Mouse (Mus musculus) neural tube, embryonic 10.5 days (tissue): ENCODE measurements around the gene Slc25a4.
"Not testable (repeated sequence)": the region's sequence is repeated elsewhere in the genome, so short reads cannot be mapped to it uniquely, and the experiment has no call there.

Source experiments
- DNase-seq: peaks from one replicate; pipeline ENCODE4 v3.0.0-alpha.2; 2017; ENCODE audit warnings: low spot score; ENCODE audit errors: extremely low spot score

Gene Slc25a4

GRCm38 (mm10) chr8:46210404-46211315, at the start of gene Slc25a4:
Slc25a4 (minus strand) TSS chr8:46211284.
- DNase-seq = peak; percentile 96

DNA sequence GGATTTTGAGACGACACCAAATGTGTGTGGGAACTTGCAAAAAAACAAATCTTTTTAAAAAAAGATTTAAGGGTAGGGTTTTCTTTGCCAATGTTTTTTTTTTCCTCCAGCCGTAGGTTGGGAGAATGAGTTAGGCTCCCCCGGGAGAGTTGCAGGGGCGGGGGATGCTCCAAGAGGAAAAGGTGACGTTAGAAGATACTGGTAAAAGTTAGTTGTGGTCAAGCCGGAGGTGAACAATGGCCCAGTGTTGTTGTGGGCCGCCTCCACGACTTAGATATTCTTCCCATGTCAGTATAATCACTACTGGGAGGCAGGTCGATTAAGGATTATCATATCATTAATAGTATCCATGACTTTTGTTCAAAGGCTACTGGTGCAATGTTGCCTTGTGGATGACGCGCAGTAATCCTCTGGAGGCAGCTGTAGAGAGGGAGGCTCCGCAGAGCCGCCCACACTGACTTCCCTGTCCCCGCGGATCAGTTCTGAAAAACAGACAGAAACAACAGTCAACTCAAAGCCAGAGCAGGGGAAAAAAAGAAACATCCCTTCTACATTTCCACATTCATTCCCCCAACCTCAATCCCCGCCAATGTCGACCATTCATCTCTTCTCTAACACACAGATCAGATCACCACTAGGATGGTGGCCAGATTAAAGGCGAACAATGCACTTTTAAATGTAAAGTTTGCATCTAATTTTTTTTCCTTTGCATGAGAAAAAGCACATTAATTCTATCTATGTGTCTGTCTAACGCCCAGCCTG, 47.0 kb upstream of the Slc25a4 start:
- no peak for DNase-seq

GRCm38 (mm10) chr8:46252456-46252855, 41.4 kb upstream of the Slc25a4 start:
- no peak for DNase-seq

DNA sequence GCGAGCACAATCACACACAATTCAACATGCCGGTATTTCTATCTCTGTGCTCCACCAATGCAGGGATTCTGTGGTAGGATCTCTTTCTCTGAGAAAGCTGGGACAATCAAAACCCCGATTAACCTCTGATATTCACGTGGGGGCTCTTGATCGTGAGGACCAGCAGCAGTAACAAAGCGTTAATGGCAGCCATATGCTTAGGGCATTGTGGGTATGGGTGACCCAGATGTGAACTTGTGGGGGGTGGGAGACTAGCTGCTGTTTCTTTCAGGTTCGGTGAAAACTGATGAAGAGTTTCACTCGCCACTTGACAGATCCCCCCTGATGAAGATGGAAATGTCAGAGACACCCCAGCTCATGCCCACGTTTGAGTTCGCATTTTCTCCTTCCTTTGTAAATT, 40.5 kb upstream of the Slc25a4 start:
- DNase-seq = peak; percentile 44

GRCm38 (mm10) chr8:46246346-46246745, 35.3 kb upstream of the Slc25a4 start:
- peak; percentile 34 for DNase-seq

DNA sequence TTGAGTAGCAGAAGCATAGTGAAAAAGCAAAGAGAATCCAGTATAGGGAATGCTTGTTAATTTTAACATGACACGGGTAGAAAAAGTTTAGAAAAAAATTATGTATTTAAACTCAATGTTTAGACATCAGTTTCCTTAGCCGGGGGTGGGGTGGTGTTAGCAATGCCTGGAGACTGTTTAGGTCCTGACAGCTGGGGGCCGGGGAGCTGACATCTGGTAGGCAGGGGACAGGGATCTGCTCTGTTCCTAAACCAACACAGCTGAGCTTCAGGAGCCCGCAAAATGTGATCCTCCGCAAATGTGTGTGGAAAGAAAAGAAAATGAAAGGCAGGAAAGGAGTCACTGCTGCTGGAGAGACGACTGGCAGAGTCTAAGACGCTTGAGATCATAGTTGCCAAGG, 31.9 kb upstream of the Slc25a4 start:
- no peak for DNase-seq

- DNase-seq = peak; percentile 74
These were observed 30.7 kb upstream of the Slc25a4 start for GRCm38 (mm10) chr8:46241568-46242374.

DNA sequence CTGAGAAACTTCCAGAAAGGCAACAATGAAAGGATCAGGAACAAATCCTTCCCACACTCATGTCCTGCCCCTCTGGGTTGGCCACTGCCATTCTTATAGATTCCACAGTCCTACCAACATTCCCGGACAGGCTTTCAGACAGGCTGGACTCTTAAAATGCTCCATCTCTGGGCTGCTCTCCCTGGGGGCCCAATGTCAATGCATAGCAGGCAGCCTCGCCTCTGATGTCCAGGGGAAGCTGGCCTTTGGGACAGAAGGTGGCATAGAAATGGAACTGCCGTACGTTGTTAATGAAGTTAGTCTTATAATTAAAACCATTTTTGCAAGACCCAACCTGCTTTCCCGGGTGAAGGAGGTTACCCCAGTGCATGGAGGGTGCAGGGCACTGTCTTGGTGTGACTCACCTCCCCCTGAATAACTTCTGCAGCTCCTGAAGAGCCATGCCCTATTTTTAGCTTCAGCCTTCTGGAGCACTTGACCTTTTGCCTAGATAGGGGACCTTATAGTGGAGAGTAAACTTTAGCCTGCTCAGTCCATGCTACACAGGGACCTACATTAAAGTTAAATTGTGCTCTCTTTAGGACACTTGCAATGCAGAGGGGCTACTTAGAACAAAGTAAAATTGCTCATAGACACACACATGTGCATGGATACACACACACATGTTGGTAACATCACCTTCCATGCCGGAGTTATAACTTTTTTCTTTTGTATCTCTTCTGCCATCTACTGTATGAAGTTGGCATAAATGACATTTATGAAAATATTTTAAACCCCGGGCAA, 25.5 kb upstream of the Slc25a4 start:
- DNase-seq = no peak

DNA sequence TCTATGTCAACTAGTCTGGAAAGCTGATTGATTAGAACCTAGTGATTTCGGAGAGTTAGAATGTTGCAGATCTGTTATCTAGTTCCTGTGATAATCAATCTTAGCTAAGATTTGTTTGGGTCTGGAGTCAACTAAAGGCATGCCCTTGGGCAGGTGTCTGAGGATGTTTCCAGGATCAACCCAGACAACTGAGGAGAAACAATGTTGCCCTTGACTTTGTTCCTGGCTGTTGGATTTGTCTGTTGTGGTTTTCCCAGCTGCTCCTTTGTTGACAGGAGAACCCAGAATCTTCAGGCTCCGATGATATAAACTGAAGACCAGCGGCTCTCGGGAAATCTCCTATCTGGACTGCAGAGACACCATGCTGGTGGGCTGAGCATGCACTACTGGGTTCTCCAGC, 23.7 kb upstream of the Slc25a4 start:
- DNase-seq = no peak

DNA sequence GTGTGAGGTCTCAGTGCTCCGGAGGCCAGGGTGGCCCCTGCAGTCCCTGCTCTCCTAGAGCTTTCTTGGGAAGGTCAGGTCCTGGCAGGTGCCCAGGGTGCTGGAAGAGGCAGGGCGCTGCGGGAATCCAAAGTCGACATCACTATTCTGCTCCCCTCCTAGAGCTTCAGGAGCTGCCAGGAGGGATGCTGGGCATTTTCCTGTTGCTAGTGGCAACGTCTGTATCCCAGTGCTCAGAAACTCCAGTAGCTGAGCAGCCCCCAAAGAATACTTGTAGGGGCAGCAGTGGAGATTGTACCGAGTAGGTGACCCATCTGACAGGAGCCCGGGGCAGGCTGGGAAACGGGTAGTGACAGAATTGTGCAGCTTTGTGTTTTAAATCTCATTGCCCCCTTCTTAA, 21.7 kb upstream of the Slc25a4 start:
- DNase-seq = no peak

- DNase-seq = not testable (repeated sequence)
These were observed 20.9 kb upstream of the Slc25a4 start for GRCm38 (mm10) chr8:46231968-46232367.

DNA sequence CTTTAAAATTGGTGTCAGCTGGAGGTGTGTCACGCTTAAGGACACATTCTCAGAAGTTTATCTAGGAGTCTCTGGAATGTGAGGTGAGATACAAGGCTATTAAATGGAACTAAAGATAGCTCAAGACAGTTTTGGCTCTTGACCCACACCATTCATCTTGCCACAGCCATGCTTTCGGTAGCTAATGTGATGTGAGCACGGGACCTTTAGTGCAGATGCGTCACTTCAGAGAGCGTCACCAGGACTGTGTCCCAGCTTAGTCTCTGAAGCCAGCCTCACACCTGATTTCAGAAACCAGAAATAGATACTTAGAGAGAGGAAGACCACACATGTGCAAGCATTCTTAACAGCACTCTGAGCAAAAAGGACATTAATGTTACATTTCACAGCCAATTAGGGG, 15.5 kb upstream of the Slc25a4 start:
- no peak for DNase-seq

DNA sequence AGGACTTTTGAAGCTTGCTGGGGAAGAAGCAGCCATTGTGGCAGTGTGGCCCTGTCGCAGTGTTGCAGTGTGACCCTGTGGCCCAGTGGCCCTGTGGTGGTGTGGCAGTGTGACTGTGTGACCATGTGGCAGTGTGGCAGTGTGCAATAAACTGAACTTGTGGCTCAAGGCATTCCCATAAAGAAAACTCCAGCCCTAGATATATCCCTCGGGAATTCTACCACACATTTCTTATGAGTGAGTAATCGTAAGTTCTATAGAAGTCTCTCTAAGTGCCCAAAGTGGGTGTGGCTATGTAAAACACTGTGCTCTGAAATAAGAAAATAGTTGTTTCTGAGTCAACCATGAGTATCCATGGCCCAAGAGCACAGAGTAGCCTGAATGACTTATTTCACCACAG, 14.4 kb upstream of the Slc25a4 start:
- DNase-seq = no peak

GRCm38 (mm10) chr8:46220566-46220965, 9.5 kb upstream of the Slc25a4 start:
- DNase-seq = no peak

- DNase-seq = peak; percentile 62
These were observed 5.8 kb upstream of the Slc25a4 start for GRCm38 (mm10) chr8:46216838-46217237.

- no peak for DNase-seq
These were observed 2.9 kb upstream of the Slc25a4 start for GRCm38 (mm10) chr8:46213971-46214480.

DNA sequence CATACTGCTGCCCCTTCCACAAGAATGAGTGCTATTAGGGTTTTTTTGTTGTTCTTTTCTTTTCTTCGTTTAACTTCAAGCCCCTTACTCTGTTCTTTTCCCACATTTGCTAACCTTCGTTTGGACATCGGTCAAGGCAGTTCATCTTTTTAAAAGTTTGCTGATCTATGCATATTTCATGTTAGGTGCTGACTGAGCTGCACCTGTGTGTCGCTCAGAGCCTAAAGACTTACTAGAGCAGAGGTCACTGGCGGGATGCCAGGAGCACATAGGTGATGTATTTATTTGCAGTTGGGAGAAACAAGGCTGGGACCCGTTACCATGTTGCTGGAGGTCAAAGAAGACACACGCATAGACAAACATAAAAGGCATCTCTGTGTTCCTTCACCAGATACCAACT, 1.1 kb upstream of the Slc25a4 start:
- no peak for DNase-seq

DNA sequence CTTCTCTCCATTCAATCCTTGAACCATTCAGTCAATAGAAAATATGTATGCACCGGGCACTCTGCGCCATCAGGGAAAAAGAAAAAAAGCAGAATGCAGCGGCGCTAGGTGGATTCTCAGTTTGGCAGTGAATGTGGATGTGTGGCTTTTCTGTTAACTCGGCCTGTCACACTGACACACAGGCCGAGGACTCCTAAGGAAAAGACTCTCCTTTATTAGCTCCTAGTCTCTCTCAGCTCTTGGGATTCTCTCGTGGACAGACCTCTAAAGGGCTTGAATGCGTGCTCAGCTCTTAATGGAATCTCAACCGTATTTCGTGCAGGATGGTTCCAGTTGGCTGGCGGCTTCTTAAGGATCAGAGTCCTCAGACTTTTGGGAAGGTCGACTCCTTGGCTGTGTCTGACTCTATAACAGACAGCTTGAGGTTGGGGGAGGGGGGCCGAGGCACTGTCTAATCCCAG, 557 bp upstream of the Slc25a4 start:
- DNase-seq = no peak

- no peak for DNase-seq
These were observed 2.0 kb downstream of the Slc25a4 start for GRCm38 (mm10) chr8:46209057-46209456.

DNA sequence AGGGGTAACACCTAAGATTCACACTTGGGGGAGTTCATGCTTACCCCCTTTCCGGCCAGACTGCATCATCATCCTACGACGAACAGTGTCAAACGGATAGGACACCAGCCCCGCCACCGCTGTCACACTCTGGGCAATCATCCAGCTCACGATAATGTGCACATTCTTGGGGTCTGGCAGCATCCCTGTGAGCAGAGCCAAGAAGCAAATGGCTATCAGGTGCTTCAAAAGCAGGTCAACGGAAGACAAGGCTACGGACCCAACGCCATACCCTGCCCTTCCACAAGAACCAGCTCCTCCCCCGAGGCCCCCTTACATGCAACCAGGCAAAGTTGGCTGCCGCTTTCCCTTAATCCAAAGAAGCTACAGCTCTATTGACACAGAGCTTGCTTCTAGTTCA, 2.7 kb downstream of the Slc25a4 start:
- no peak for DNase-seq

DNA sequence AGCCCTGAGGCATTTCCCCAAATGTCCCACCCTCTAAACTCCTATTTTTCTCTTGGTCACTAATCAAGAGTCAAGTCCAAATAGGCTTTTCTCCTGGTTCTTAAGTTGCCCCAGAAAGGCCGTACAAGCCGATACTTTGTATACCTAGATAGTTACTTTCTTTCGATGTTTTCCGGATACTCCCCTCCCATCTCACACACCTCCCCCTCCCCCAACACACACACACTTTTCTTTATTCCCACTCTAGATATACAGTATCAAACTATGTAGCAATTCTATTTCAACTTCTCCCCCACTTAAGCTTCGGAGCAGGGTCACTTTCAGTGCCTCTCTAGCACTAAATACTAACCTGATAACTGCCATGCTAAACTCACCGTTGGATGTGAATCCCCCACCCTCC, 5.0 kb downstream of the Slc25a4 start:
- no peak for DNase-seq
